Mouse (Mus musculus) lung, postnatal 0 days (tissue): Measurements from ENCODE around the gene Mrpl16.

Source experiments
- CTCF ChIP-seq: IDR thresholded peaks from 2 replicates; pipeline ENCODE4 v1.5.1; 2016; ENCODE audit warnings: antibody characterized with exemption, mild to moderate bottlenecking
- EP300 ChIP-seq: IDR thresholded peaks from 2 replicates; pipeline ENCODE4 v1.6.1; 2016; ENCODE audit warnings: antibody characterized with exemption, mild to moderate bottlenecking, control low read depth

DNA sequence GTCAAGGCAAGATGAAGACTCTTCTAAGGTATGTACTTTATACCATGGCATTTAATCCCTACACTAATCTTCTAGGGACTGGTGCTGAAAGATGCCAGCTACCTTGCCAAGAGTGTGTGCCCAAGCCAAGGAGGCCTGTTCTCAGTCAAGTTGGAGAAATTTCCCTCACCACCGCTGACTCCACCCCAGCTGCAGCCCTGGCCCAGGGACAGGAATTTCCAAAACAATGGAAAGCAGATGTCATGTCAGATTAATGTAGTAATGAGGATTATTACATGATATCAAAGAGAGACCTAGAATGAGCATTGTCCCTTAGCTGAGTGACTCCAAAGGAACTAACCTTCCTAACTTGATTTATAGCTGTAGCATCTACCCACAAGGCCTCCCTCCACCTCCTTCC, 40.7 kb downstream of the Mrpl16 start:
- no peak for TF ChIP-seq EP300
- no peak for TF ChIP-seq CTCF
